Comparison of ENCODE assay signal across 8 mouse cellular contexts in the genomic region with DNA sequence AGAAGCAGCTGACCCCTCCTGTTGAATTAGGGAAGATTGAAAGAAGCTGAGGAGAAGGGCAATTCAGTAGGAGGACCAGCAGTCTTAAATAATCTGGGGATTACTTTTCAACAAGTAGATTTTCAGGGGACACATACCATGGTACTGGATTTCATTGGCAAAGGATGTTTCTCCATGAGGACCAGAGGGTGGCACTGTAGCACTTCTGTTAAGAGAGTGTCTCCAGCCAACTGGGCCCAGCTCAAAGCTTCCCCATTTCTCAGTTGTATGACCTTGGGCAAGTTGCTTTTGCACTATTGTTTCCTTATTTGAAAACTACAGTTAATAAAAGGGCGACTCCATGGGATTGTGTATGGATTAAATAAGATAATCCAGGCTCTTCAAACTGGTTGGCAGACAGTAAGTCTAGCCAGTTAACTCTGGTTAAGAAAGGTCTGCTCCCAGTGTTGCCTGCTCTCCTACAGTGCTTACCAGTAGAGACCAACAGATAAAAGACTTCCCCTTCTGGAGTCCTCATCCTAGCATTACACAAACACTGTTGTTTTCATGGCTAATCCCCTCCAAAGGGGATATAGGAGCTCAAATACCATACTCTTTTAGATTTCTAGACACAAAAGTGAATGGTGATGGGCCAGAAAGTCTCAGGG.
DNase-seq lines count a peak whose midpoint lies in the region; ATAC-seq and TF ChIP-seq lines count a peak whose summit lies in the region.

No protein-coding gene starts in this region.

- no peak for ATAC-seq in liver, embryonic 12.5 days
- peak; percentile 66 for ATAC-seq in megakaryocyte, adult 5-6 weeks (ENCODE audit: poor library complexity, severe bottlenecking)

- no peaks in the 10 kb centered on the region for H3K79me2 ChIP-seq in liver, adult 2 months (ENCODE audit: control insufficient read depth, insufficient read depth, low read length)
- H3K79me2 ChIP-seq in heart, adult 2 months (replicated peaks; ENCODE audit: control insufficient read depth, insufficient read depth, low read length): no peaks in the 10 kb centered on the region

- no peak overlapping the region for H3K4me2 ChIP-seq in liver, embryonic 12.5 days

- H3K27ac ChIP-seq in liver, adult 2 months (replicated peaks; ENCODE audit: insufficient read depth, low read depth, low read length): no peak overlapping the region
- H3K27ac ChIP-seq in liver, embryonic 12.5 days: no peak overlapping the region
- no peak overlapping the region for H3K27ac ChIP-seq in heart, adult 2 months

- TF ChIP-seq POLR2A in liver, adult 2 months (IDR thresholded peaks at IDR 0.05; ENCODE audit: extremely low read depth, insufficient read depth, low read length): no peak
- no peak for TF ChIP-seq POLR2A in heart, adult 2 months (IDR thresholded peaks at IDR 0.05; ENCODE audit: insufficient read depth, low read depth, low read length)

- H3K27me3 ChIP-seq in liver, adult 2 months (ENCODE audit: control insufficient read depth, insufficient read depth, low read length): no peaks in the 10 kb centered on the region
- no peaks in the 10 kb centered on the region for H3K27me3 ChIP-seq in liver, embryonic 12.5 days (replicated peaks)
- H3K27me3 ChIP-seq in heart, adult 2 months (ENCODE audit: control insufficient read depth, insufficient read depth, low read length): no peaks in the 10 kb centered on the region

- H3K4me3 ChIP-seq in liver, adult 2 months (ENCODE audit: insufficient read depth, low read depth, low read length): no peak overlapping the region
- H3K4me3 ChIP-seq in liver, embryonic 12.5 days: no peak overlapping the region
- no peak overlapping the region for H3K4me3 ChIP-seq in heart, adult 2 months

- 12% methylated on average over 1 of the region's 1 CpGs for WGBS in liver, adult 2 months
- 24% methylated on average over 1 of the region's 1 CpGs for WGBS in liver, embryonic 12.5 days (ENCODE audit: insufficient replicate concordance)
- WGBS in heart, adult 2 months: 10% methylated on average over 1 of the region's 1 CpGs

- H3K9me3 ChIP-seq in liver, embryonic 12.5 days (replicated peaks): no peaks in the 10 kb centered on the region

- H3K4me1 ChIP-seq in liver, adult 2 months (ENCODE audit: control insufficient read depth, insufficient read depth, low read length): no peaks in the 10 kb centered on the region
- H3K4me1 ChIP-seq in liver, embryonic 12.5 days: no peaks in the 10 kb centered on the region
- no peaks in the 10 kb centered on the region for H3K4me1 ChIP-seq in heart, adult 2 months (ENCODE audit: control insufficient read depth, insufficient read depth, low read length)

- no peak for TF ChIP-seq EP300 in heart, adult 2 months (IDR thresholded peaks at IDR 0.05; ENCODE audit: insufficient read depth, low read depth, low read length)

- peak; percentile 47 for TF ChIP-seq CTCF in liver, adult 2 months (IDR thresholded peaks at IDR 0.05; ENCODE audit: low read depth, low read length)
- peak; percentile 71 for TF ChIP-seq CTCF in heart, adult 2 months (IDR thresholded peaks at IDR 0.05)

- intact Hi-C loops in heart, adult 2 months (cut with DNase I): loop anchor here (5.0 kb wide), 1 partner anchor 539 kb away; no protein-coding TSS in a partner anchor

- peak; percentile 55 for DNase-seq in liver, adult 2 months (ENCODE audit: extremely low read depth, low read depth, low spot score)
- DNase-seq in adrenal gland, postnatal 14 days: peak; percentile 40
- DNase-seq in heart, adult 2 months: peak in 1 of 2 experiments; percentile 10
- peak; percentile 47 for DNase-seq in kidney, adult 9 months
- no peak for DNase-seq in spleen, postnatal 4 days (ENCODE audit: low spot score in 2 of 2)
- DNase-seq in natural killer cell, adult 2 months (ENCODE audit: low spot score in 2 of 2): no peak

- H3K36me3 ChIP-seq in liver, adult 2 months (ENCODE audit: control insufficient read depth, insufficient read depth, low read length): no peaks in the 10 kb centered on the region
- no peaks in the 10 kb centered on the region for H3K36me3 ChIP-seq in liver, embryonic 12.5 days
- H3K36me3 ChIP-seq in heart, adult 2 months (ENCODE audit: control insufficient read depth, insufficient read depth, low read length): no peaks in the 10 kb centered on the region

- no peak overlapping the region for H3K9ac ChIP-seq in liver, adult 2 months (ENCODE audit: low read depth, low read length)
- H3K9ac ChIP-seq in liver, embryonic 12.5 days: no peak overlapping the region
- no peak overlapping the region for H3K9ac ChIP-seq in heart, adult 2 months (ENCODE audit: low read depth, low read length)

Comparison
In these comparisons a context has a peak if more than half of its experiments do, and no peak if none do; other contexts are left out.
1. DNase-seq: peak in liver, adult 2 months (single experiment), adrenal gland, postnatal 14 days (single experiment) and kidney, adult 9 months (single experiment); none in spleen, postnatal 4 days (0 of 2) and natural killer cell, adult 2 months (0 of 2).